Mouse (Mus musculus): ENCODE measurements around the gene Art3. TPM values are rescaled to one million over a fixed set of nuclear protein-coding genes. Genes with fewer than 3 reads are reported as not detected.

The Art3 gene
- not detected in 2 replicates for total RNA-seq (2017)

DNA sequence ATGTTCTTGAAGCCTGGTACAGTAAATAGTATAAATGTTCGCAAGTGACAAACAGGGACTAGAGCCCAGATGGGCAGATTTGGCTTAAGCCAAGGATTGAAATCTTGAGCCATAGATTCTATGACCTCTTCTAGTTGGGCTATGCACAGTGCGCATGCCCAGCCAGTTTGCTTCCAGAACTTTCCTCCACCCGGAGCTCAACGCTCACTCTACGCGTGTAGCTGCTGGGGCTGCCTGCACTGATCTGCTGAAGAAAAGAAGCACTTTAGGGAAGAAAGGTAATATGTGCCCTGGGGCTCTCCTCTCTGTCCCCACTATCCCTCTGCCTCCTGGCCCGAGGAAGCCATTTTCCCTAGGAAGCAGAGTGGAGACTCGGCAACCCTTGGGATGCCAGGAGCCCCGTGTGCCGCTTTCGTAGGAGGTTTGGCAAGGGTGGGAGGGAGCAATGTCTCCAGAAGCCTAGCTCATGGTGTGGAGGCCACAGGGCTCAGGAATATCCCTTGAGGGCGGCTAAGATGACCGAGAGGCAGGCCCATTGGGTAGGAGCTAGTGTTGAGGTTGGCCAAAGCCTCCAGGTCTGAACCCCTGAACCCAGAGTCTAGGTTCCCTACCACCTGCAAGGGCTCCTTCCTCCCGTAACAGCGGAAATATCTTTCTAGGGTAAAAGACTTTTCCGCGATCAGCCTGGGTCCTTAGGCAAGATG lies at the start of gene Art3:
Art3 (plus strand) TSS at position 193 of the 704 bp plus-strand sequence.
- peak in 1 of 2 experiments; percentile 32; a peak in 2 of 4 replicates for ATAC-seq (replicated peaks in 1 of 2; ENCODE audit: insufficient read depth in 1 of 2, low FRiP score in 2 of 2, low TSS enrichment in 1 of 2, low read depth in 1 of 2, poor library complexity in 2 of 2, severe bottlenecking in 2 of 2)

DNA sequence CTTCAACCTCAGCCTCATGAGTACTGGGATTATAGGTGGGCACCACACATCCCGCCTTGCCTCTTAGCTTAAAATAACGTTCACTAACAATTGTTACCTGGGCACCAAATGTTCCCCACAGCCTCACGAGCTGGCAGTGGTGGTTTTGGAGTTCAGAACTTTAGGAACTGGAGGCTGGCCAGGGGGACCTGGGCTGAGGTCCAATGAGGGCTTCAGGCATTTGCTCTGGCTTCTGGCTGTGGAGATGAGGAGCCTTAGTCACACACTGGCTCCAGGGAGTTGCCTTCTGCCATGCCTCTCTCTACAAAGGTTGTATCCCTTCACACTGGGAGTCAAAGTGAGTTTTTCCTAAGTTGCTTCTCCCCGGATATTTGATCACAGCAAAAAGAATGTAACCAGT lies 49.1 kb upstream of the Art3 start:
- ATAC-seq (replicated peaks in 1 of 2; ENCODE audit: insufficient read depth in 1 of 2, low FRiP score in 2 of 2, low TSS enrichment in 1 of 2, low read depth in 1 of 2, poor library complexity in 2 of 2, severe bottlenecking in 2 of 2), result no peak

DNA sequence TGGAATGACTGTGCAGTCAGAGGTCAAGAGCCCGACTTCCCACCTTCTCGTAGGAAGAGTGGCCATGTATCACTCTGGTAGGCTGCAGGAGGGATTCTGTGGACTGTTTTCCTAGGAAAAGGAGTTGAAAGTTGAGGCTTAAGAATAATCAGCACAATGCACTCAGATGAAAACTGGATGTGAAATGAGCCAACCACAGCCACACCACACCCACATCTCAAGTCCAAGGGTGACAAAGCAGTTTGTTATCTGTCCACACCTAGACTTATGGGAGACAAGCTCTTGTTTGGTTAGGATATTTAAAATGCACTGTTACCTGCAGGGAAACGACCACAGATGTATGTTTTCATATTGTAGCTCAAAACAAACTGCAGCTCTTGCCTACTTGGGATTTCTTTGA lies 48.5 kb upstream of the Art3 start:
- ATAC-seq (replicated peaks in 1 of 2; ENCODE audit: insufficient read depth in 1 of 2, low FRiP score in 2 of 2, low TSS enrichment in 1 of 2, low read depth in 1 of 2, poor library complexity in 2 of 2, severe bottlenecking in 2 of 2), result no peak

DNA sequence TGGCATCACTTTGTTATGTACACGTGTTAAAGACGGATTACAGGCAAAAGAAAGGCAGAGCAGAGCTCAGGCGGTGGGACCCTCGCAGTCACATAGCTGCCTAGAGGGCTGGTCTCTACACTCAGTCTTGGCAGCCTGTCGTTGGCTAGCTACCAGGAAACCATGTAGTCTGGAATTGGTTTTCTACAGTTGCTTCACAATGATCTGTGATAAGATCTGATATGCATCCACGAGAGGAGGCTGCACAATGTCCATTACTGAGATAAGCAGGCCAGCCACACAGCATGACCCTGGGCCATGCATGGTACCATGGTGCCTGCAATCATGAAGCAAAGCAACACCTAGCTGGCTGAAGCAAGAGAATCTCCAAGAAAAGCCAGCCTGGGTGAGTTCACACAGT lies 43.8 kb upstream of the Art3 start:
- no peak for ATAC-seq (replicated peaks in 1 of 2; ENCODE audit: insufficient read depth in 1 of 2, low FRiP score in 2 of 2, low TSS enrichment in 1 of 2, low read depth in 1 of 2, poor library complexity in 2 of 2, severe bottlenecking in 2 of 2)

DNA sequence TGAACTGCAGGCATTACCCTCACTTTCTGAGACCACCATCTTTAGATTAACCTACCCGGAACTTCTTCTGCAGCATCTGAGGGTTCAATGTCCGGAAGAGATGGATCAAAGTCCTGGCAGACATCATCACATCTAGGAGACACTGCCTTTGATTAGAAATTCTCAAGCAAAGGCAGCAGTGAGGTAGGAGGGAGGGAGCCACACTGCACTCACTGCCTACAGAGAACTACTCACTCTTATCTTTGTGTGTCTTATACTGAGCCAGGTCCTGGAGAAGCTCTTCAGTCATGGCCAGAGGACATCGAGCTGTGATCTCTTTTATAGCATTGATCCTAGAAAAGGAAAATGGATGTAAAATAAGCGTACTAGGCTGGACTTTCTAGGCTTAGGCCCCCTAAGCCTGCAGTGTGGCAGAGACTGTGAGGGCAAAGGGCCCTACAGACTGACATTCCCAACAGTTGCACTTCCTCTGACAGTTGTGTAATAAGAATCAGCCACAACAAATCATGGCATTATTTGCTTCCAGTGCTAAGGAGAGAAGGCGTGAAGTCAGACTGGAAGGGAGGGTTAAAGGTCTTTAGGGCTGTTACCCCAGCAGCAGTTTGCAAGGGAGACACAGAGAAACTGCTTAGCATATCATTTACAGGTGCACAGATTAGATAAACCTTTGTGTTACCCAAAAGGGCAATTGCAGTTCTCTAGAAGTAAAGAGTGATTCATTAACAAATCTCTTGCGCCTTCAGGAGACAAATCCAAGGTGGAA lies 39.8 kb upstream of the Art3 start:
- no peak for ATAC-seq (replicated peaks in 1 of 2; ENCODE audit: insufficient read depth in 1 of 2, low FRiP score in 2 of 2, low TSS enrichment in 1 of 2, low read depth in 1 of 2, poor library complexity in 2 of 2, severe bottlenecking in 2 of 2)

DNA sequence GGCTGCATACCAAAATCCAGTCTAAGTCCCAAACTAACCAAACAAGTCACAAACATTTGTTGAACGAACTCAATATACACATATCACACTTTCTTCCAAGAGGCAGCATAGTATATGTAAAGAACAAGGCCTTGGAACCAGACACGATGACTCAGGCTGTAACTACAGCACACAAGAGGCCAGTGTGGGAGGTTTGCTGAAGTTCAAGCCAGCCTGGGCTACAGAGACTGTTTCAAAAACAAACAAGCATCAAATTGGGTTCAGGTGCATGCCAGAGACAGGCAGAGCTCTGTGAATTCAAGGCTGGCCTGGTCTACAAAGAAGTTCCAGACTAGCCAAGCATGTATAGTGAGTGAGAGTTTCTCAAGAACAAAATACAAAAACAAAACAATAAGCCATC lies 37.1 kb upstream of the Art3 start:
- no peak for ATAC-seq (replicated peaks in 1 of 2; ENCODE audit: insufficient read depth in 1 of 2, low FRiP score in 2 of 2, low TSS enrichment in 1 of 2, low read depth in 1 of 2, poor library complexity in 2 of 2, severe bottlenecking in 2 of 2)

DNA sequence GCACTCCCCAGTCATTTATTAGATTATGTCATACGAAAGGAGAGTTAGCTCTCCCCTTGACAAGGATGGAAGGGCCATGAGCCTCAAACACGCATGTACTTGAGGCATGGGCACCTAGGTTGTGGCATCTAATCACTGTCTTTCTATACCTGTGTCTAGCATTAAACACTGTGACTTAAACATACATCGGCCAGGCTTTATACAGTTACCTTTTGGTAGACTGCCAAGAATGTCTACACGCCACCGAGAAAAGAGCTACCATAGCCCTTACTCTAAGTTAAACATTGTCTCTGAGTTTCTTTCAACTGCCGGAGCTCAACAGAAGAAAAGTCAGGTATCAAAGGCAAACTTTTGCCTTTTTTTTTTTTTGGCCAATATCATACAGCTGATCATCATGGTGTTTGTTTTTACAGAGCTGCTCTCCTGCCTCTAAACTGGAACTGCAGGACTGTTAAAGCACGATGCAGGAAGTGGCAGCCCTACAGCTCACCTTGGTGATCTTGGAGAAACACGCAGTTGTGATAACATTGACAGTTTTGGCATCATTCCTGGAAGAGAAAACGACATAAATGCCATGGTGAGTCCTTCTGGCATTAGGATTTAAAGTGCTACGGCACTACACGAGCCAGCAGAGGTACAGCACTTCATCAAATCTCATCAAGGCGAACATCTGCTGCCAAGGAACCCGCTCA lies 29.3 kb upstream of the Art3 start:
- no peak for ATAC-seq (replicated peaks in 1 of 2; ENCODE audit: insufficient read depth in 1 of 2, low FRiP score in 2 of 2, low TSS enrichment in 1 of 2, low read depth in 1 of 2, poor library complexity in 2 of 2, severe bottlenecking in 2 of 2)

DNA sequence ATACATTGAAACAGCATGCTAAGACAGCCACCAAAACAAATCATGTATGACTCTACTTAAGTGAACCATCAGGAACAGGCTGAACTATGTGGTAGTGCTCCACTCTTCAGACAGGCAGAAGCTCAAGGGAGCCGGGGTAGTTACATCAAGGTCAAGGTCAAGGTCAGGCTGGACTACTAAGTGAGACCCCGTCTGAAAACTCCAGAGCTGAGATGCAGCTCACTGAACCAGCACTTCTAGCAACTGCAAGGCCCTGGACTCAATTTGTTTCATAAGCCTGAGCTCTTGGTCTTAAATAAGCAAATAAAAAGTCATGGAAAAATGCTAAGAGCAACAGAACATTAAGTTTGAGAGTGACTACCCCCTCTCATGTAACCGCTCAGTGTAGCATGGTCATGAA lies 27.3 kb upstream of the Art3 start:
- no peak for ATAC-seq (replicated peaks in 1 of 2; ENCODE audit: insufficient read depth in 1 of 2, low FRiP score in 2 of 2, low TSS enrichment in 1 of 2, low read depth in 1 of 2, poor library complexity in 2 of 2, severe bottlenecking in 2 of 2)

DNA sequence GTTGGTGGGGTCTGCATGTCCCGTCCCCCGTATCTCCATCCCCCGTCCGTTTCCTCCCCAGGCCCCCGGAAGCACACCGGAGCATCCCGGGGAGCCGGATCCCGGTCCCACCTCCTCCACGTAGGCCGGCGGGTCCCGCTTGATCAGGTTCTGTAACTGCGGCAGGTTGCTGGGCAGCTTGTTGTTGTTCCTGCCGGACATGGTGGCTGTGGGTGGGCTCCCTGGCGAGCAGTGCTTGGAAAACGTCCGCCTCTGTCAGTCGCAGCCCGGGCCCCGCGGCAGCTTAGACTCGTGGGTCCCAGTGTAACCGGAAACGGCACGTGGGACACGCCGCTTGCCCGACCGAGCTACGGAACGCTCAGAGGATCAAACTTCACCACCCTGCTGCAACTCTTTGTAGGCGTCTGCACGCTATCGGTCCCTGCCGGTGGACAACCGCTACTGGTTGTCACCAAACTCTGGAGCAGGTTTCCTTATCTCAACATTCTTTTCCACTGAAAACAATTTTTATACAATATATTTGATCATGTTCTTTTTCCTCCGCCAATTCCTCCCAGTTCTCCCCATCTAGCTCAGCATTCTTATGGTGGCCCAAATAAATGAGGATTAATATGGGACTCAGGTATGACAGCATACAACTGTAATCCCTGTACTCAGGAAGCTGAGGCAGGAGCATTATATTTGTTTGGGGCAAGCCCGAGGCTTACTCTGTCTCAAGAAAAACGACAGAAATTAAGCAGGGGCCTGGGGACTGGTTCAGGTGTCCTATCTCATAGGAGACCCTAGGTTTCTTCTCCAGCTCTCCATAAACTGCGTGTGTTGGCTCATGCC lies 21.7 kb upstream of the Art3 start, which contains the start of gene Sdad1:
Sdad1 (minus strand) TSS at position 799 of the 831 bp plus-strand sequence.
- peak; percentile 92 to 94 for ATAC-seq (replicated peaks in 1 of 2; ENCODE audit: insufficient read depth in 1 of 2, low FRiP score in 2 of 2, low TSS enrichment in 1 of 2, low read depth in 1 of 2, poor library complexity in 2 of 2, severe bottlenecking in 2 of 2)

DNA sequence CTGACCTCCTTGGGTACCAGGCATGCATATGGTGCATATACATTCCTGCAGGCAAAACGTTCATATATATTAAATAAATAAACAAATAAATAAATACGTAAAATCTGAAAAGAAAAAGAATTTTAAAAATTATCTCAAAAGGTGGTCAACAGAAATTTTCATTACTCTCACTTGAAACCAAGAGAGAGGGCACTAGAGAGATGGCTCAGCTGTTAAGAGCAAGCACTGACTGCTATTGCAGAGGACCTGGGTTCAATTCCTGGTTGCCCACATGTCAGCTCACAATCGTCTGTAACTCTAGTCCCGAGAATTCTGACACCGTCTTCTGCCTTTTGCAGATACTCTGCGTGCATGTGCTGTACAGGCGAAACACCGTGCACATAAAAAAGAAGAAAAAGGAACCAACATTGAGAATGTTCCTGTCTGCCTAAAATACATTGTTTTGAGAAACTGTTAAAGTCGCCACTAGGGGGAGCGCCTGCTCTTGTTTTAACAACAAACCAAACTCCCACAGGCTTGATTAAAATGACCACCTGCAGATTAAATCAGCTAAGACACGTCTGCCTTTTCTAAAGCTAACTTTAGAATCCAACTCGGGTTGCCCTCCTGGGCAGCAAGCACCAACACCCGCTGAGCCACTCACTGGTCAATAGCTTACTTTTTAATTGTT lies 19.4 kb upstream of the Art3 start:
- ATAC-seq (replicated peaks in 1 of 2; ENCODE audit: insufficient read depth in 1 of 2, low FRiP score in 2 of 2, low TSS enrichment in 1 of 2, low read depth in 1 of 2, poor library complexity in 2 of 2, severe bottlenecking in 2 of 2), result peak; percentile 43 to 54; a peak in 3 of 4 replicates

DNA sequence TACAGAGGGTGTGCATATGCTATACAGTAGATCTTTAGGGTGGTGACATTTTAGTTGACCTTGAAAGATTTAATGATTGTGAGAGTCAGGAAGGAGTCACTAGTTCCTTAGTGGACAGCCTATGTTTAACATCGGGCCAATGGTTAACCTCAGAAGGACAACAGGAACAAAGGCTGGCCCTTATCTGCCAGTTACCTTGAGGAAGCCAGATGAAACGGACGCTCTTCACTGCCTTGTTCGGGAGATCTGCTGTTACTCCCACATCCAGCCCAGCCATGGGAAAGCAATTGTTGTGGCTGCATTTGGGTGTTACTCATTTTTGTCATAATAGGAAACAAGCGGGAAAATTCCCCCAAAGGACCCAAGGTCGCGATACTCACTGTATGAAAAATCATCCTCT lies 17.9 kb upstream of the Art3 start:
- no peak for ATAC-seq (replicated peaks in 1 of 2; ENCODE audit: insufficient read depth in 1 of 2, low FRiP score in 2 of 2, low TSS enrichment in 1 of 2, low read depth in 1 of 2, poor library complexity in 2 of 2, severe bottlenecking in 2 of 2)

DNA sequence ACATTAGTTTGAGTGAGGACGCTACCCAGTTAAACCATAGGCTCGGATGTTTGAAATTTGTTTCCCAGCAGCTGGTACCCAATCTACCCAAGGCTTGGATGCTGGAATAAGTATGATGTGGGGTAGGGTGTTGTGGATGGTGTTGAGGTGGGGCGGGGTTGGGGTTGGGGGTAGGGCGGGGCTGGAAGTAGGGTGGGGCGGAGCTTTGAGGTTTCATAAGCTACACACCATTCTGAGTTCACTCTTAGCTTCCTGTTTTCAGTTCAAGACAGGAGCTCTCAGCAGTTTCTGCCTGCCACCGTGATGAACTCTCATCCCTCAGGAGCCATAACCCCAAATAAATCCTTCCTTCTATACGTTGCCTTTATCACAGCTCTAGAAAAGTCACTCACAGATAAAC lies 13.5 kb upstream of the Art3 start:
- ATAC-seq (replicated peaks in 1 of 2; ENCODE audit: insufficient read depth in 1 of 2, low FRiP score in 2 of 2, low TSS enrichment in 1 of 2, low read depth in 1 of 2, poor library complexity in 2 of 2, severe bottlenecking in 2 of 2), result peak in 1 of 2 experiments; percentile 59; a peak in 1 of 4 replicates

DNA sequence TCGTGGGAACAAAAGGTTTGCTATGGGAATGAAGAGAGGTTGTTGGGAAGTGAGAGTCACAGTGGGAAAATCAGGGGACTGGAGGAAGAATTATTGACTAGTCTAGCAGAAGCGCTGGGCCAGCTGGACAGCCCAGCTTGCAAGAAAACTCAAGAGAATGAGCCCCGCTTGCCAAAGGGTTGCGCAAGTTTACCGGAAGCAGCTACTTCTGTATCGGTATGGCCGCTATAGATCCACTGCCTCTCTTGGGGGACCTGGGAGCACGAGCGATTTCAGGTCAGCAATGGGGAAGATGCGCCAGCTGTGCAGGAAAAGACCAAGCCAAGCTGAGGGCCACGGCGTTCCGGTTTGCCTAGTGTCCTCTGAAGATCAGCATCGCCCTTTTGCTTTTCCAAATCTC lies 13.0 kb upstream of the Art3 start:
- peak in 1 of 2 experiments; percentile 41; a peak in 1 of 4 replicates for ATAC-seq (replicated peaks in 1 of 2; ENCODE audit: insufficient read depth in 1 of 2, low FRiP score in 2 of 2, low TSS enrichment in 1 of 2, low read depth in 1 of 2, poor library complexity in 2 of 2, severe bottlenecking in 2 of 2)

DNA sequence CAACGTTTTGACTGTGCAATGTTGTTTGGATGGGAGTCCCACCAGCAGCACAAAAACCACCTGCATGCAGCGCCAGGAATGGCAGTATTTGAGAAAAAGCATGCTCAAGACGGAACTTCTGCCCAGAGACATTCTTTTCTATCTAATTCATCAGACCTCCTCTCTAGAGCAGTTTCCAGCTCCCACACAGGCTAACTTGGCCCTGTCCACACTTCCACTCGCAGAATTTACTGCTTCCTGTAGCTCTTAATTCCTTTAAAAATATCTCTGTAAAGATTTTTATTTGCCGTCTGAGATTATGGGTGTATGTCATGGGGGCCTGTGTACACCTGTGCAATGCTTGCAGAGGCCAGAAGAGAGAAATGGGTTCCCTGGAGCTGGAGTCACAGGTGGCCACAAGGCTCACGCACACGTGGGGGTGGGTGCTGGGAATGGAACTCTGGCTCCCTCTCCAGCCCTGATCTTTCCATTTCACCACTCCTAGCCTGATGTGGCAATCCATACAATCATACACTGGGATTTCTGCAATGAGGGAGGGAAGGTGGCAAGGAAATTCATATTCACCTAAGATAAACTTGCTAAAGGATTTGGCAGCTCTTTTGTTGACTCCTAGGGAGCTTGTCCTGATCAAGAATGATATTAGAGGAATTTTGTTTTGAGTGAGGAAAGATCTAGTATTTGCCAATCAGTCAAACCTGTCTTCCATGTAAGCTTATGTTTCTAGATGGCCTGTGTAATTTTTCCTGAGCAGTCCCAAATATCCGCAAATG lies 9.8 kb upstream of the Art3 start:
- no peak for ATAC-seq (replicated peaks in 1 of 2; ENCODE audit: insufficient read depth in 1 of 2, low FRiP score in 2 of 2, low TSS enrichment in 1 of 2, low read depth in 1 of 2, poor library complexity in 2 of 2, severe bottlenecking in 2 of 2)

DNA sequence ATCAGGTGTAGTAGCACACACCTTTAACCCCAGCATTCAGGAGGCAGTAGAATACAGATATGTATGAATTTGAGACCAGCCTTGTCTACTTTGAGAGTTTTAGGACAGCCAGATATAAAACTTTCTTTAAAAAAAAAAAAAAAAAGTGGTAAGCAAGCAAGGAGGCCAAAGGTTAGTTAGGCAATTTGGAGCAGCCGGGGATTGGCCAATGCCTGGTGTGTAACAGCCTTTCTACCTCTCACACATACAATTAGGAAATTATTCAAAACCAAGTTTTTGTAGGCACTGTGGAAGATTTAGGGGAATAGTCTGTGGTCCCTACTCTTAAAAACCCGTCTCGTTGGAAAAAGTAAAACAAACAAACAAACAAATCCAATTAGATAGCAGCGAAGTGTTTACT lies 9.0 kb upstream of the Art3 start:
- ATAC-seq (replicated peaks in 1 of 2; ENCODE audit: insufficient read depth in 1 of 2, low FRiP score in 2 of 2, low TSS enrichment in 1 of 2, low read depth in 1 of 2, poor library complexity in 2 of 2, severe bottlenecking in 2 of 2), result no peak

DNA sequence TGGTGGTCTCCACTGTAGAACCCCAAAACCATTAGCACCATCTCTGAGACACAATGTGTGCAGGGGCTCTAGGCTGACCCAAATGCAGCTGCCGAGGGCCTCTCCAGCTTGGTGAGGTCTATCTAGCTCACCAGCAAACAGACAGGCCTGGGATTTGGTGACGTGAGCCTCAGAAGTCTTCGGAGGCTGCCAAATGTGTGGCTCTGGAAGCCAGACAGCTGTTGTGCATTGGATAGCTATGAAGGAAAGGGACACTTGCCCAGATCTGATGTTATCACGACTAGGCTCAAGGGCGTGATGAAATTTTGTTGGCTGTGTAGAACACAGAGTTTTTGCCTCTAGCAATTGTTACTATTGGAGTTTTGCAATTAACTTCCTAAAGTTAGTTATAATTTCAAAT lies 8.4 kb upstream of the Art3 start:
- no peak for ATAC-seq (replicated peaks in 1 of 2; ENCODE audit: insufficient read depth in 1 of 2, low FRiP score in 2 of 2, low TSS enrichment in 1 of 2, low read depth in 1 of 2, poor library complexity in 2 of 2, severe bottlenecking in 2 of 2)
